Mouse (Mus musculus): ENCODE results near the gene Ppox. TPM values are rescaled to one million over a fixed set of nuclear protein-coding genes. Genes with fewer than 3 reads are reported as not detected.
A peak's percentile ranks its signal among the peaks of the same experiment; 100 is the strongest.
"Not testable (repeated sequence)": the region's sequence is repeated elsewhere in the genome, so short reads cannot be mapped to it uniquely, and the experiment has no call there.

Ppox gene
- 69.4 and 83.5 TPM in 2 replicates for polyA plus RNA-seq (2012; rRNA removed)

- DNase-seq (ENCODE audit: extremely low spot score in 1 of 2, low spot score in 1 of 2), result peak; percentile 96 to 97
Observed at GRCm38 (mm10) chr1:171280916-171281527, at the start of gene Ppox. TSS of gene Ppox (minus strand) at chr1:171281186.

GRCm38 (mm10) chr1:171330216-171330560, 49.2 kb upstream of the Ppox start:
- DNase-seq (ENCODE audit: extremely low spot score in 1 of 2, low spot score in 1 of 2), result peak in 1 of 2 experiments; percentile 25

GRCm38 (mm10) chr1:171329433-171330215, 48.6 kb upstream of the Ppox start:
- DNase-seq (ENCODE audit: extremely low spot score in 1 of 2, low spot score in 1 of 2), result peak in 1 of 2 experiments; percentile 19

GRCm38 (mm10) chr1:171328839-171329432, 48.0 kb upstream of the Ppox start, which contains the start of gene Dedd:
TSS of gene Dedd (plus strand) at chr1:171329145.
- peak; percentile 93 to 94 for DNase-seq (ENCODE audit: extremely low spot score in 1 of 2, low spot score in 1 of 2)

DNA sequence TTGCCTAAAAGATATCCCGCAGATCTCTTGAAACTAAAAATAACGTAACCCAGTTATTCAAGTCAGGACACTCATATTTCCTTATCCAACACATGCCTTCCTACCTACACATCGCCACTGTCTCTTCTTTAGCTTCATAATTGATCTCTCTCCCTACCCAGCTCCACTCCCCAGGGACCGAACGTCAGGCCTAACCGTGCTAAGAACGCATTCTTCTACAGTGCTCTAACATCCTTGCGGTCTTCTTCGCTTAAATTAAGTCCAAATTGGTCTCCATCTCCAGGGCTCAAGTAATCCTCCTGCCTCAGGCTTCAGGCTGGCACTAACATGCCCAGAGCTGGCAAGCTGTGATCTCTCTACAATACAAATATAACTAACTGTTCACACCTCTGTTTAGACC, 47.3 kb upstream of the Ppox start:
- no peak for DNase-seq (ENCODE audit: extremely low spot score in 1 of 2, low spot score in 1 of 2)

GRCm38 (mm10) chr1:171326588-171326987, 45.6 kb upstream of the Ppox start:
- DNase-seq (ENCODE audit: extremely low spot score in 1 of 2, low spot score in 1 of 2), result not testable (repeated sequence)

- no peak for DNase-seq (ENCODE audit: extremely low spot score in 1 of 2, low spot score in 1 of 2)
Observed at GRCm38 (mm10) chr1:171325571-171325970, 44.6 kb upstream of the Ppox start.

DNA sequence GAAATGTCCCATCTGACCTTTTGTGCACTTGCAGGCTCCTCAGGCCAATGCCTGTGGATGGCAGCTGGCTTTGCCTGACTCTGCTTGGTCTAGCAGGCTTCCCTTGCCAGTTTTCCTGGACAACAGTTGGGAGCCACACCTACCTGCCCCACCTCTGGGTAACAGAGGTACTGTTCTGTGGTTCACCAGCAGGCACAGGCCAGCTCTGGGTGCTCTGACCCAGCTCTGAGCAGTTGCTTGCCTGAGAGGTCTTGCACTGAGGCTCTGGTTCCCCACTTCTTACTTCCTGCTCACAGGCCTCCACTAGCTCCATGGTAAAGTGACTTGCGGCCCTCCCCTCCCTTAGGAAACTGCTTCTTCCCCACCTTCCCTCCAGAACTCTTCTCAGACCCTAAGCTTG, 41.0 kb upstream of the Ppox start:
- no peak for DNase-seq (ENCODE audit: extremely low spot score in 1 of 2, low spot score in 1 of 2)

DNA sequence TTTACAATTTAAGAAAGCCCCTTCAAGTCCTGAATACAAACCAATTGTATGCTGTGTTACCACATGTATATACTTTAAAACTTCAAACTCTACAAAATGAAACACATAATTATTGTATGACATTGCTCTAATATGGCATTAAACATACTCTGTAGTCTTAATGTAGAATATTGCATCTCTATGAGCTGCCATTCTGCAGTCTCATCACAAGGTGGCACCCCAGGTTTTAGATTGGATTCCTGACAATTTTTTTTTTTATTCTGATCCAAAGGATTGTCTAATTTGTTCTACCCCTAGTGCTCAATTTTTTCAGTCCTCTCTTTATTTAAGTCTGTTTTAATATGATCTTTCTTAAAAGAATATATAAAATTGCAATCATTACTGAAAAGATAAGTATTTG, 40.4 kb upstream of the Ppox start:
- DNase-seq (ENCODE audit: extremely low spot score in 1 of 2, low spot score in 1 of 2), result no peak

DNA sequence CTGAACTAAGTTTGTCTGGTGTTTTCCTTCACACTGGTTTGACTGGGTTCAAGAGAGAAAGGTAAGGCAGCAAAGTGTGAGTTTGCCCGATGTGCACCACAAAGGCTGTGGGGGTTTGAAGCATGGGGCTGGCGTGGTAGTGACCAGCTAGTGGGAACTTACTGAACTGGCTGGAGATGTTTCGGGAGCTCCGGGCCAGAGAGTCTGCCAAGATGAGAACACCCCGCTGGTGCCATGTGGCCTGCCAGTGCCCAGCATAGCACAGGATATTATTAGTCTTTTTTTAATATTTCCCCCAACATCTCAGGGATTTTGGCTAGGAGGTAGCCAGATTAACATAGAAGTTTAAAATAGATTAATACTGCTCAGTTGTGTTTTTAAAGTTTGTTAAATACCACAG, 39.2 kb upstream of the Ppox start:
- no peak for DNase-seq (ENCODE audit: extremely low spot score in 1 of 2, low spot score in 1 of 2)

DNA sequence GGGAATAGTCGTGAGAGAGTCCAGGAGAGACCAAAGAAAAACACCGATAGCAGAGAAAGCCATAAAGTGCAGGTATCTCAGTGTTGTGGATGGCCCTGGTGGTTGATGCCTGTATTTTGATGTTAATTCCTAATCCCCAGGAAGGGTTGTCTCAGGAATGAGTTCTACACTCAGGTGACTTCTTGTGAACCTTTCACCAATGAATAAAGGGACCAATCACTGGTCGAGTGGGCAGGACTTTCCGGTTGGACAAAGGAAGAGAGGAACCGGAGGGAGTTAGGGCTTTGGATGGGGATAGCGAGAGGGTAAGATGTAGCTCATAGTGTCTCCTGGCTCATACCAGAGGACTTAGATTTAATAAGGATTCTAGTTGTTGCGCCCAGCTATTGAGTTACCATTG, 38.8 kb upstream of the Ppox start:
- DNase-seq (ENCODE audit: extremely low spot score in 1 of 2, low spot score in 1 of 2), result no peak

DNA sequence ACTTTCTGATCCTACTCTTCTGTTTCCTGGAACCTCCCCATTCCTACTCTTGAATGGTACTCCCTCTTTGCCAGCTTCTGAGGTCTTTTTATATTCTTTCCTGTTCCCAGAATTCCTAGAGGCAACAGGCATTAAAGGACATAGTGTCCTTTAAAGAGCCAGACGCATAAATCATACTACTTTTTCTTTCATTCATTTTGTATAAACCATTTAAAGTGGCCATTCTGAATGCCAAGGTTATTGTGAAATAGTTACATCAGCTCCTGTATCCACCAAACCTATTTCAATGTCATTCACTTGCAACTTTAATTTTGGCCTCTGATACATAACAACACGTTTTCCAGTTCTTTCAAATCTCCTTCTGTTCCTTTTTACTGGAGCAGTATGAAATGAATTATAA, 28.3 kb upstream of the Ppox start:
- DNase-seq (ENCODE audit: extremely low spot score in 1 of 2, low spot score in 1 of 2), result no peak

- not testable (repeated sequence) for DNase-seq (ENCODE audit: extremely low spot score in 1 of 2, low spot score in 1 of 2)
Observed at GRCm38 (mm10) chr1:171306157-171306556, 25.2 kb upstream of the Ppox start.

- DNase-seq (ENCODE audit: extremely low spot score in 1 of 2, low spot score in 1 of 2), result no peak
Observed at GRCm38 (mm10) chr1:171298226-171298625, 17.2 kb upstream of the Ppox start.

DNA sequence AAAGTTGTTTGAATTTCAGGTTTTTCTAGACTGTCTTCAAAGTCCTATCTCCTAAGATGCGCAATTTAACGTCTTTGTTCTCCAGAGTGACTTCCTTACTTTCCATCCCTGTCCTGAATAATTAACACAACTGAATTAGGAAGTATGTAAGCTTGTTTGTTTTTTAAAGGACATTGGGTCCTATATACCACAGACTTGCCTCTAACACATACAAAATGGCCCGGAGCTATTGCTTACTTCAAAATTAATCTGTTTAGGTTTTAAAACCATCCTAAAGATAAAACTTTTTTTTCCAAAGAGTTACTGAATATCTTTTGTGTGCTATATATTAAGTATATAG, 14.0 kb upstream of the Ppox start:
- no peak for DNase-seq (ENCODE audit: extremely low spot score in 1 of 2, low spot score in 1 of 2)

DNA sequence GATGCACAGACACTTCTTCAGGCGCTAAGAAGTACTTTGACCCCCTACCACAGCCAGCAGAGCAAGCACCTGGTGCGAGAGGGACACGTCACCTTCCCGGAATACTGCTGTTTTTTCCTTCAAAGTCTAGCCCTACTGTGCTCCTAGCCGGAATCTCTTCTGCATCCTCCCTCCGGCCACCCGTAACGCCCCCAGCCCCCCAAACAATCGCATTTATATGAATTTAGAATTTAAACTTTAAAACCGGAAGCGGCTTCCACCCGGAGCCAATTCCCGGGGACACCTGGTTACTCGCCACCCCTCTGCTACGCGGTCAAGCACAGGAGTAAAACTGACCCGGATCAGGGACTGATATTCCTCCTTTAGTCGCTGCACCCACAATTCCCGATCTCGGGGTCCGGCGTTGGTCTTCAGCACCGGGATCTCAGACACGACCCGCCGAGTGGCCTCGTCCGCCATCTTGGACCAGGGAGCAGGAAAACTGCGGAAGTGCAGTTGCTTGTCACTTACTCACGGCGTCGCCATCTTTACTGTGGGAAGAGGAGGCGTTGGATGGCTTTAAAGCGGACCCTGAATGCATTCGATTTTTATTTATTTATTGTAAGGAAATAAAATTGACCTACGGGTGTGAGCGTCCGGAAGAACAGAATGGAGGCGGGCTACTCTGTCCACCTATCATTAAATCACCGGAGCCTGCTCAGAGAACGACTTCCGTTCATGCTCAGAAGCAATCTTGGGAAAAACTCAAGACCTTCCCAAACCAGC, 13.5 kb upstream of the Ppox start, which contains the start of gene Ufc1:
Gene Ufc1, minus strand, starts transcription at position 727 of the 765 bp plus-strand sequence.
- DNase-seq (ENCODE audit: extremely low spot score in 1 of 2, low spot score in 1 of 2), result peak; percentile 68 to 86

GRCm38 (mm10) chr1:171293906-171294297, 12.9 kb upstream of the Ppox start:
- no peak for DNase-seq (ENCODE audit: extremely low spot score in 1 of 2, low spot score in 1 of 2)

GRCm38 (mm10) chr1:171293351-171293750, 12.4 kb upstream of the Ppox start:
- no peak for DNase-seq (ENCODE audit: extremely low spot score in 1 of 2, low spot score in 1 of 2)

GRCm38 (mm10) chr1:171288328-171288727, 7.3 kb upstream of the Ppox start:
- no peak for DNase-seq (ENCODE audit: extremely low spot score in 1 of 2, low spot score in 1 of 2)

- DNase-seq (ENCODE audit: extremely low spot score in 1 of 2, low spot score in 1 of 2), result peak; percentile 87 to 95
Observed at GRCm38 (mm10) chr1:171287136-171288081, 6.4 kb upstream of the Ppox start, which contains the start of gene Usp21. TSS of gene Usp21 (minus strand) at chr1:171287991.
